Comparison of ENCODE assay signal across 8 mouse cellular contexts in the genomic region with DNA sequence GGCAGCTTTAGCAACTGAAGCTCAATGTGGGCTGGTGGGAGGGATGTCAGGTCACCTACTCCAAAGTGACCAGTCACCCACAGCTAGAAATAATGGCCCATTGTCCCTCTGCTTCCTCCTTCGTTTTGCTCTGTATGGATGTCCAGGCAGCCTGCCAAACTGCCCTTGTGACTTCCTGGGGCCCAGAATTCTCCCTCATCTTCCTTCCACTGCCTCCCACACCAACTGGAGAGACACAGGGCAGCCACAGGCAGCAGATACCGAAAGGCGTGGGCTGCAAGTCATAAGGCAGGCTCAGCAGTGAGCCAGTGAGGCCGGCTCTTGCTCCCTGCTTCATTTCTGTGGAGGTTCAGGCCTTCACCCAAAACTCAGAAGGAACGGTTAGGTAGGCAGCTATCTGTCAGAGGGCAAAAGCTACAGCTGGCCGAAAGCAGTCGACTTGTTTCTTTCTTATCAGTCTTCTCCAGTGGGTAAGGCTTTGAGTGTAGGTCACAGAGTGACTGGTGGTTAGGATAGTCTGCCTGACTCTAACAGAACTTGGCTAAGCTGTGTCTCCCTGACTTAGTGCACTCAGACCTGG. TPM values are rescaled to one million over a fixed set of nuclear protein-coding genes. Genes with fewer than 3 reads are reported as not detected.
DNase-seq lines count a peak whose midpoint lies in the region; ATAC-seq and TF ChIP-seq lines count a peak whose summit lies in the region.

No protein-coding gene starts in this region.

- H3K4me1 ChIP-seq in cerebellum, adult 2 months (ENCODE audit: control insufficient read depth, insufficient read depth, low read length): peaks cover 4% of the 10 kb centered on the region; the same call in 1 of the 2 replicates
- peaks cover 22% of the 10 kb centered on the region for H3K4me1 ChIP-seq in intestine, embryonic 15.5 days (replicated peaks)
- no peaks in the 10 kb centered on the region for H3K4me1 ChIP-seq in forebrain, postnatal 0 days (ENCODE audit: insufficient read depth)

- no peak for TF ChIP-seq CTCF in cerebellum, adult 2 months (IDR thresholded peaks at IDR 0.05; ENCODE audit: borderline replicate concordance, insufficient read depth, low read depth, low read length)
- TF ChIP-seq CTCF in forebrain, postnatal 0 days (IDR thresholded peaks at IDR 0.05; ENCODE audit: low read depth): no peak

- peak overlapping the region; percentile 32; the same call in 1 of the 2 replicates for H3K27ac ChIP-seq in cerebellum, adult 2 months (ENCODE audit: insufficient read depth, low read length)
- peak overlapping the region; percentile 84 for H3K27ac ChIP-seq in intestine, embryonic 15.5 days
- H3K27ac ChIP-seq in forebrain, postnatal 0 days (ENCODE audit: low read depth, low read length): no peak overlapping the region

- DNase-seq in adrenal gland, adult (ENCODE audit: inconsistent age in 2 of 2, low spot score in 1 of 2): peak; percentile 80 to 86
- DNase-seq in cerebellum, adult 2 months: peak; percentile 57 to 67
- DNase-seq in gonadal fat pad, adult 2 months (ENCODE audit: low read depth): peak; percentile 61
- peak; percentile 64 to 85 for DNase-seq in left cerebral cortex, adult 9 months (ENCODE audit: low spot score in 2 of 2)
- peak; percentile 95 for DNase-seq in lung, postnatal 36 days
- peak; percentile 20 to 26 for DNase-seq in spleen, postnatal 14 days (ENCODE audit: low spot score in 2 of 2)
- DNase-seq in forebrain, postnatal 0 days: no peak

- H3K36me3 ChIP-seq in intestine, embryonic 15.5 days: no peaks in the 10 kb centered on the region
- H3K36me3 ChIP-seq in forebrain, postnatal 0 days (ENCODE audit: insufficient read depth): no peaks in the 10 kb centered on the region

- H3K9me3 ChIP-seq in intestine, embryonic 15.5 days: no peaks in the 10 kb centered on the region
- no peaks in the 10 kb centered on the region for H3K9me3 ChIP-seq in forebrain, postnatal 0 days (ENCODE audit: low read length)

- TF ChIP-seq POLR2A in cerebellum, adult 2 months (IDR thresholded peaks at IDR 0.05; ENCODE audit: borderline replicate concordance, insufficient read depth, low read length): no peak

- 0 out of 2 replicates have a peak overlapping the region, but pooled peaks have one; percentile 1 for H3K4me2 ChIP-seq in intestine, embryonic 15.5 days (replicated peaks)
- no peak overlapping the region for H3K4me2 ChIP-seq in forebrain, postnatal 0 days (ENCODE audit: low read depth)

- H3K27me3 ChIP-seq in cerebellum, adult 2 months (ENCODE audit: control insufficient read depth, insufficient read depth, low read length): no peaks in the 10 kb centered on the region
- H3K27me3 ChIP-seq in intestine, embryonic 15.5 days (replicated peaks): no peaks in the 10 kb centered on the region
- no peaks in the 10 kb centered on the region for H3K27me3 ChIP-seq in forebrain, postnatal 0 days (ENCODE audit: insufficient read depth, low read length)

- ATAC-seq in intestine, embryonic 15.5 days: no peak
- ATAC-seq in forebrain, postnatal 0 days: no peak; the same call in 1 of the 2 replicates

- H3K4me3 ChIP-seq in cerebellum, adult 2 months (replicated peaks; ENCODE audit: insufficient read depth, low read depth, low read length): no peak overlapping the region
- H3K4me3 ChIP-seq in intestine, embryonic 15.5 days (replicated peaks): no peak overlapping the region
- H3K4me3 ChIP-seq in forebrain, postnatal 0 days (ENCODE audit: low read depth, low read length): no peak overlapping the region

- 20% methylated on average over 7 of the region's 7 CpGs for WGBS in cerebellum, adult 2 months
- 31% methylated on average over 7 of the region's 7 CpGs for WGBS in intestine, embryonic 15.5 days
- WGBS in forebrain, postnatal 0 days: 66% methylated on average over 7 of the region's 7 CpGs

- no peak overlapping the region; the same call in 1 of the 2 replicates for H3K9ac ChIP-seq in intestine, embryonic 15.5 days
- no peak overlapping the region for H3K9ac ChIP-seq in forebrain, postnatal 0 days

RNA-seq across cellular contexts. Expression of a gene that starts 2.2 kb away (rescaled TPM):
- polyA plus RNA-seq in cerebellum, adult 2 months (2012; rRNA removed): 247 and 258 TPM in 2 replicates
- polyA plus RNA-seq in gonadal fat pad, adult 2 months (2012; rRNA removed): 158 and 180 TPM in 2 replicates
- polyA plus RNA-seq in intestine, embryonic 15.5 days (2015; fragmentation: Nextera tagmentation; extraction: Ambion mirVana): 368 and 384 TPM in 2 replicates
- 201 and 204 TPM in 2 replicates for total RNA-seq in forebrain, postnatal 0 days (2014; rRNA removed)
- polyA plus RNA-seq in forebrain, postnatal 0 days (2015; fragmentation: Nextera tagmentation; extraction: Ambion mirVana): 264 and 294 TPM in 2 replicates

RNA-seq across cellular contexts. Expression of a gene that starts 25.9 kb away (rescaled TPM):
- polyA plus RNA-seq in cerebellum, adult 2 months (2012; rRNA removed): 44.7 and 45.7 TPM in 2 replicates
- polyA plus RNA-seq in gonadal fat pad, adult 2 months (2012; rRNA removed): 29.8 and 37.6 TPM in 2 replicates
- 57.3 and 69.9 TPM in 2 replicates for polyA plus RNA-seq in intestine, embryonic 15.5 days (2015; fragmentation: Nextera tagmentation; extraction: Ambion mirVana)
- total RNA-seq in forebrain, postnatal 0 days (2014; rRNA removed): 23.4 and 32.4 TPM in 2 replicates
- polyA plus RNA-seq in forebrain, postnatal 0 days (2015; fragmentation: Nextera tagmentation; extraction: Ambion mirVana): 48.8 and 50.6 TPM in 2 replicates
